Mouse (Mus musculus): ENCODE data around the gene Fzd7.

Gene Fzd7

GRCm38 (mm10) chr1:59482331-59482695 is at the start of gene Fzd7:
Gene Fzd7 (plus strand): TSS chr1:59482424.
- DNase-seq (ENCODE audit: low read depth, low spot score): no peak

GRCm38 (mm10) chr1:59433296-59433695 is 48.9 kb upstream of the Fzd7 start:
- peak; percentile 97 for DNase-seq (ENCODE audit: low read depth, low spot score)

- DNase-seq (ENCODE audit: low read depth, low spot score): peak; percentile 34
Measured at GRCm38 (mm10) chr1:59434071-59434470, 48.2 kb upstream of the Fzd7 start.

GRCm38 (mm10) chr1:59435270-59435669 is 47.0 kb upstream of the Fzd7 start:
- DNase-seq (ENCODE audit: low read depth, low spot score): no peak

- no peak for DNase-seq (ENCODE audit: low read depth, low spot score)
Measured at GRCm38 (mm10) chr1:59436321-59436720, 45.9 kb upstream of the Fzd7 start.

- DNase-seq (ENCODE audit: low read depth, low spot score): no peak
Measured at GRCm38 (mm10) chr1:59437927-59438326, 44.3 kb upstream of the Fzd7 start.

GRCm38 (mm10) chr1:59438330-59438729 is 43.9 kb upstream of the Fzd7 start:
- no peak for DNase-seq (ENCODE audit: low read depth, low spot score)

GRCm38 (mm10) chr1:59439252-59439651 is 43.0 kb upstream of the Fzd7 start:
- no peak for DNase-seq (ENCODE audit: low read depth, low spot score)

GRCm38 (mm10) chr1:59439941-59440340 is 42.3 kb upstream of the Fzd7 start:
- no peak for DNase-seq (ENCODE audit: low read depth, low spot score)

- peak; percentile 93 for DNase-seq (ENCODE audit: low read depth, low spot score)
Measured at GRCm38 (mm10) chr1:59442721-59443120, 39.5 kb upstream of the Fzd7 start.

GRCm38 (mm10) chr1:59444127-59444660 is 38.0 kb upstream of the Fzd7 start:
- no peak for DNase-seq (ENCODE audit: low read depth, low spot score)

GRCm38 (mm10) chr1:59445242-59445641 is 37.0 kb upstream of the Fzd7 start:
- DNase-seq (ENCODE audit: low read depth, low spot score): no peak

- peak; percentile 99 for DNase-seq (ENCODE audit: low read depth, low spot score)
Measured at GRCm38 (mm10) chr1:59448497-59449270, 33.5 kb upstream of the Fzd7 start.

GRCm38 (mm10) chr1:59449423-59449822 is 32.8 kb upstream of the Fzd7 start:
- no peak for DNase-seq (ENCODE audit: low read depth, low spot score)

GRCm38 (mm10) chr1:59450896-59451295 is 31.3 kb upstream of the Fzd7 start:
- DNase-seq (ENCODE audit: low read depth, low spot score): no peak

- DNase-seq (ENCODE audit: low read depth, low spot score): peak; percentile 40
Measured at GRCm38 (mm10) chr1:59451584-59451983, 30.6 kb upstream of the Fzd7 start.

GRCm38 (mm10) chr1:59456825-59457224 is 25.4 kb upstream of the Fzd7 start:
- DNase-seq (ENCODE audit: low read depth, low spot score): peak; percentile 84

GRCm38 (mm10) chr1:59457873-59458272 is 24.4 kb upstream of the Fzd7 start:
- DNase-seq (ENCODE audit: low read depth, low spot score): no peak

GRCm38 (mm10) chr1:59458886-59459285 is 23.3 kb upstream of the Fzd7 start:
- peak; percentile 72 for DNase-seq (ENCODE audit: low read depth, low spot score)

- peak; percentile 11 for DNase-seq (ENCODE audit: low read depth, low spot score)
Measured at GRCm38 (mm10) chr1:59464696-59465639, 17.3 kb upstream of the Fzd7 start.

- DNase-seq (ENCODE audit: low read depth, low spot score): no peak
Measured at GRCm38 (mm10) chr1:59465640-59466008, 16.6 kb upstream of the Fzd7 start.

GRCm38 (mm10) chr1:59469170-59469569 is 13.1 kb upstream of the Fzd7 start:
- peak; percentile 4 for DNase-seq (ENCODE audit: low read depth, low spot score)

Measured in R1 (cell line).